Mouse (Mus musculus) hindbrain, embryonic 16.5 days (tissue): ENCODE data around the gene Pik3cg. TPM values are rescaled to one million over a fixed set of nuclear protein-coding genes. Genes with fewer than 3 reads are reported as not detected.

Experiments
- polyA plus RNA-seq: library from polyadenylated mRNA; unstranded; fragments of >200 nt; fragmentation: Nextera tagmentation; extraction: Ambion mirVana; gene quantifications from 2 replicates; pipeline ENCODE4 v1.2.1, GENCODE M21; 2015

Pik3cg gene
- polyA plus RNA-seq, 1 experiment from 2014 or later: 0.98 TPM

Other genes starting within 250 kb of the Pik3cg start
- 123 and 126 TPM in 2 replicates for gene Prkar2b, start 147.4 kb downstream of the Pik3cg start, polyA plus RNA-seq
- 2.3 and 2.7 TPM in 2 replicates for gene Ccdc71l, start 170.0 kb upstream of the Pik3cg start, polyA plus RNA-seq